Mouse (Mus musculus) ZHBTc4 (cell line): ENCODE data around the gene Tspan5.

ENCODE experiments used
- DNase-seq: peaks from one replicate; pipeline ENCODE4 v3.0.0-alpha.2; 2011; ENCODE audit warnings: low read depth, low spot score

Gene Tspan5

GRCm38 (mm10) chr3:138843180-138843579, 101.2 kb downstream of the Tspan5 start:
- DNase-seq = no peak

- DNase-seq = no peak
Measured at GRCm38 (mm10) chr3:138843641-138844040, 101.6 kb downstream of the Tspan5 start.

- DNase-seq = no peak
Measured at GRCm38 (mm10) chr3:138845820-138846219, 103.8 kb downstream of the Tspan5 start.

- no peak for DNase-seq
Measured at GRCm38 (mm10) chr3:138847809-138848208, 105.8 kb downstream of the Tspan5 start.

GRCm38 (mm10) chr3:138849755-138850301, 107.8 kb downstream of the Tspan5 start:
- no peak for DNase-seq

GRCm38 (mm10) chr3:138851876-138852275, 109.9 kb downstream of the Tspan5 start:
- no peak for DNase-seq

- DNase-seq = no peak
Measured at GRCm38 (mm10) chr3:138852982-138853689, 111.1 kb downstream of the Tspan5 start.

GRCm38 (mm10) chr3:138853996-138854836, 112.2 kb downstream of the Tspan5 start:
- DNase-seq = no peak

- no peak for DNase-seq
Measured at GRCm38 (mm10) chr3:138855387-138855786, 113.4 kb downstream of the Tspan5 start.

GRCm38 (mm10) chr3:138856946-138857345, 115.0 kb downstream of the Tspan5 start:
- no peak for DNase-seq

- no peak for DNase-seq
Measured at GRCm38 (mm10) chr3:138857805-138858546, 116.0 kb downstream of the Tspan5 start.

- DNase-seq = no peak
Measured at GRCm38 (mm10) chr3:138858649-138859048, 116.7 kb downstream of the Tspan5 start.

GRCm38 (mm10) chr3:138859166-138859565, 117.2 kb downstream of the Tspan5 start:
- no peak for DNase-seq

GRCm38 (mm10) chr3:138859666-138860065, 117.7 kb downstream of the Tspan5 start:
- peak; percentile 31 for DNase-seq

GRCm38 (mm10) chr3:138860257-138860760, 118.3 kb downstream of the Tspan5 start:
- no peak for DNase-seq

- DNase-seq = no peak
Measured at GRCm38 (mm10) chr3:138861032-138861431, 119.0 kb downstream of the Tspan5 start.

GRCm38 (mm10) chr3:138861589-138861988, 119.6 kb downstream of the Tspan5 start:
- no peak for DNase-seq

GRCm38 (mm10) chr3:138864166-138864648, 122.2 kb downstream of the Tspan5 start:
- no peak for DNase-seq

- DNase-seq = no peak
Measured at GRCm38 (mm10) chr3:138865271-138865670, 123.3 kb downstream of the Tspan5 start.

GRCm38 (mm10) chr3:138867149-138867848, 125.3 kb downstream of the Tspan5 start:
- DNase-seq = no peak

- DNase-seq = no peak
Measured at GRCm38 (mm10) chr3:138868409-138868808, 126.4 kb downstream of the Tspan5 start.
